Mouse (Mus musculus): ENCODE measurements around the gene Tekt5. TPM values are rescaled to one million over a fixed set of nuclear protein-coding genes. Genes with fewer than 3 reads are reported as not detected.

The Tekt5 gene
- polyA plus RNA-seq, 1 experiment from 2014 or later: 0.23 TPM

DNA sequence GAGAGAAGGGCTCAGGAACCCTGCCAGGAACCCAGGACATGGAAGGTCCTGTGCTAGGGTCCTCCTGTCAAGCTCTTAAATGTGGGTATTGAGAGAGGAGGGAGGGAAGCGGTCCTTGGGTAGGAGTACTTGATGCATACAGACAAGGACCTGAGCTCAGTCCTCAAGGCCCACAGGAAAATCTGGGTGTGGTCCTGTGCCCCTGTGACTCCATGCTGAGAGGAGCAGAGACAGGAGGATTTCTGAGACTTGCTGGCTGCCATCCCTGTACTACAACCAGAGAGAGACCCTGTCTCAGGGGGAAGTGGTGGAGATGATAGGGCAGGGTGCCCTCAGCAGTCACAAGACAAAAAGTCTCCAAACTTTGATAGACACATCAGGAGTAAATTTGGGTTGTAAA lies 25.3 kb downstream of the Tekt5 start:
- no peaks in the 10 kb centered on the region for H3K9me3 ChIP-seq
- H3K36me3 ChIP-seq: no peaks in the 10 kb centered on the region
- peak overlapping the region; percentile 47; the same call in 1 of the 2 replicates for H3K27ac ChIP-seq
- DNase-seq (ENCODE audit: low spot score): no peak
- 89% methylated on average over 1 of the region's 1 CpGs for WGBS
- H3K4me1 ChIP-seq: peaks cover 30% of the 10 kb centered on the region
- no peak overlapping the region for H3K4me3 ChIP-seq
- H3K27me3 ChIP-seq (ENCODE audit: insufficient read depth, poor library complexity, severe bottlenecking): no peaks in the 10 kb centered on the region

DNA sequence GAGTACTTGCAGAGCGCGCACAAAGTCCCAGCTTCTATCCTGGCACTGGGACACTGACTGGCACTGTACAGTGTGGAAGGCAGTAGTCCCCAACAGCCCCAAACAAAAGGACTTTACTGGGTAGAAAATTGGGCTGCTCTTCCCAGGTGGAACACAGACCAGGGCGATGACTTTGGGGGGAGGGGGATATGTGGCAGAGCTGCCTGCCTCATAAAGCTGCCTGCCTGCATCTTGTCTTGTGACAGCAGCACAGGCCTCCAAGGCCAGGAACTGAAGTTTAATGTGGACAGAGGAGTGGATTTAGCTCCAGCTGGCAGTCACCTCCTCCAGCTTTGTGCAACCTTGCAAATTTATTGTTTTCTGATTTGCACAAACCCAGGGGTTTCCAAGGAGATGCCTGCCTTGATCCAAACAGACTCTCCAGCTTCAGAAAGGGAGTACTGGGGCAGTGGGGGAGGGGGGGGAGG lies 25.8 kb downstream of the Tekt5 start:
- peak overlapping the region; percentile 47 for H3K27ac ChIP-seq

DNA sequence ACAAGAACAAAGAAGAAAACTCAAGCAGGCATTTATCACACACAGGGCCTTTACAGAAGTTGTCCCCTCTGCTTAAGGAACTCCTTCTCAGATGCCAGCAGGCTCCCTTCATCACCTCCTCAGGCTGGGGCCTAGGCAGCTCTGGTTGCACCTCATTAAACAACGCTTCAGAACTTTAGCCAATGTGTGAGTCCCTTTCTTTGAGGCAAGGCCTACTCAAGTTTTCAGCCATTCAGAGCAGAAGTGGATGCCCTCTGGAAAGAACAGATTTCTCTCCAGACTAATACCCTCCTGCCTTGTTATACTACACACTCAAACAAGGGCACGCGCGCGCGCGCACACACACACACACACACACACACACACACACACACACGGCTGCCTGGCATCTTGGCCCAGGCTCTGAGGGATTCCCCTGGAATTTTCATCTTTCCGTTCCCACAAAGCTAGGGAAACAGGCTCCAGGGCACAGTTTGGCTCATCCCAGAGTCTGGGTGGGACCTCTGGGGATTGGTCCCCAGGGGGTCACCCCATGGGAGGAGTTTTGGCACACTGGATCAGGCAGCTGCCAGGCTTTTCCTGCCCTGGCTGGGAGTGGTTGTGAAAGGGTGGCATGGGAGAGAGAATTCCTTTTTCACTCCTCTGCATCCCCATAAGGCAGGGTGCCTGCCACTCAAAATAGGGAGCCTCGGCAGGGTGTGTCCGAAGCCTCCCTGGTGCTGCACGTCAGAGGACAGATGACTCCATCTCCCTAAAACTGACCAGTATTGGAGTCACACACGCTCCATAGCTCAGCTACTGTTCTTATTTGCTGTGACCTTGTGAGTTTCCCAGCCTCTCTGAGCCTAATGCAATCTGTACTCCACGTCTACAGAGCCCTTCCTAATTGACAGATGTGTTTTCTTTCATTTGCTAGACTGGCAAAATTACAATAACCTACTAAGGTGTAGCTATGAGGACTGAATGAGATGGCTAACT lies 28.8 kb downstream of the Tekt5 start:
- no peak overlapping the region for H3K4me3 ChIP-seq
- no peaks in the 10 kb centered on the region for H3K9me3 ChIP-seq
- H3K27me3 ChIP-seq (ENCODE audit: insufficient read depth, poor library complexity, severe bottlenecking): no peaks in the 10 kb centered on the region
- peak overlapping the region; percentile 42; the same call in 1 of the 2 replicates for H3K27ac ChIP-seq
- DNase-seq (ENCODE audit: low spot score): no peak
- no peaks in the 10 kb centered on the region for H3K36me3 ChIP-seq
- 79% methylated on average over 14 of the region's 14 CpGs for WGBS
- peaks cover 24% of the 10 kb centered on the region for H3K4me1 ChIP-seq

More for the DNA sequence above, 25.8 kb downstream of the Tekt5 start:
- Histone ChIP-seq H3K27me3 (ENCODE audit: insufficient read depth, poor library complexity, severe bottlenecking) (no peaks in the 10 kb centered on the region), H3K4me1 (peaks cover 27% of the 10 kb centered on the region), H3K36me3 (no peaks in the 10 kb centered on the region), H3K4me3 (no peak overlapping the region), H3K9me3 (no peaks in the 10 kb centered on the region)
- 64% methylated on average over 3 of the region's 3 CpGs for WGBS
- DNase-seq (ENCODE audit: low spot score): no peak

DNA sequence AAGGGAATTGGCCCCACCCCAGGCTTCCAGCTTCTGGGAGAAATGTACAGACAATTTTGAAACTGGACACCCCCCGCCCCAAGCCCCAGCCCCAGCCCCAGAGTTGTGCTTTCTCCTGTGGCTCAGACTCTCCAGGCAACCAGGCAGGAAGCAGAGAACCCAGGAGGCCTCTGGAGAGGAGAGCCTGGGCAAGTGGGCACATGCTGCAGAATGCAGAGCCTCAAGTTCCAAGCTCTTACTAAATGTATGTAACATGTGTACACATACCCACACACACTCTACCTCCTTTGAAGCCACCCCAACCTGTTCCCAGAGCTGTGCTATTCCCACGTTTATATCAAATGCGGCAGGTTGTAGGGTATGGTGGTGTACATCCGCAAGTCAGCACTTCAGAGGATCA lies 29.5 kb downstream of the Tekt5 start:
- WGBS: 80% methylated on average over 4 of the region's 4 CpGs
- Histone ChIP-seq H3K27ac (no peak overlapping the region), H3K4me1 (peaks cover 24% of the 10 kb centered on the region), H3K4me3 (no peak overlapping the region), H3K27me3 (ENCODE audit: insufficient read depth, poor library complexity, severe bottlenecking) (no peaks in the 10 kb centered on the region), H3K36me3 (no peaks in the 10 kb centered on the region), H3K9me3 (no peaks in the 10 kb centered on the region)
- DNase-seq (ENCODE audit: low spot score): no peak

DNA sequence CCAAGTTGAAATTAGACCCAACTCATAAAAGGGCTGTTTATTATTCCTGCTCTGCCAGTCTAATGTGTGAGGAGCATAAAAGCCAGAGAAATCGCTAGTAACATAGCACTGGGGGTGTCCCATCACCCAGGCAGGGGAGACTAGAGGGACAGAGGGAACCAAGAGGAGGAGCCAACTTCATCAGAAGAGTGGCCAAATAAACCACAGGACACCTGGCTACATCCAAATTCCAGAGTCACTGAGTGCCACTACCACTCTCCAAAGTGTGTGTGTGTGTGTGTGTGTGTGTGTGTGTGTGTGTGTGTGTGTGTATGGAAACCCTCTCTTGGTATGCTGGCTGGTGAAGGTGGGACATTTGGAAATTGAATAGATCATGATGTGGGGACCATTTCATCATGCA lies 32.2 kb downstream of the Tekt5 start:
- 67% methylated on average over 1 of the region's 1 CpGs for WGBS
- H3K4me3 ChIP-seq: no peak overlapping the region
- H3K27ac ChIP-seq: no peak overlapping the region
- no peaks in the 10 kb centered on the region for H3K9me3 ChIP-seq
- DNase-seq (ENCODE audit: low spot score): no peak
- H3K4me1 ChIP-seq: peaks cover 15% of the 10 kb centered on the region
- peaks cover 12% of the 10 kb centered on the region; the same call in 1 of the 2 replicates for H3K27me3 ChIP-seq (ENCODE audit: insufficient read depth, poor library complexity, severe bottlenecking)
- H3K36me3 ChIP-seq: no peaks in the 10 kb centered on the region

DNA sequence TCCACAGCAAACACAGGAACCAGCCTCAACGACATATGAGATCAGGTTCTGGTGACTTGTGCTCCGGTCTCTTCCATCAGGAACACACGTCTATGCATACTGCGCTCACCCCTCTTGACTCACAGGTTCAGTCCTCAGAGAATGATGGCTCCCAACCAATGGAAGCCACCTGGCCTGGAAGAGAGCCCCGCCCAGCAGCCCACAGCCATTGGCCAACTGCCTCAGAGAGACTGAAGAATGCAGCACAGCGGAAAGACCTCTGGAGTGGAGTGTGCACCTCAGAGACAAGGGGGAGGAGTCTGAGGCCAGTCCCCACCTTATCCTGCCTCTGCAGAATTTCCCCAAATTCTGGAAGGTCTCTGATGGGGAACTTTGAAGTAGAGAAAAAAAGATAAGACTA lies 36.0 kb downstream of the Tekt5 start:
- 77% methylated on average over 6 of the region's 6 CpGs for WGBS

DNA sequence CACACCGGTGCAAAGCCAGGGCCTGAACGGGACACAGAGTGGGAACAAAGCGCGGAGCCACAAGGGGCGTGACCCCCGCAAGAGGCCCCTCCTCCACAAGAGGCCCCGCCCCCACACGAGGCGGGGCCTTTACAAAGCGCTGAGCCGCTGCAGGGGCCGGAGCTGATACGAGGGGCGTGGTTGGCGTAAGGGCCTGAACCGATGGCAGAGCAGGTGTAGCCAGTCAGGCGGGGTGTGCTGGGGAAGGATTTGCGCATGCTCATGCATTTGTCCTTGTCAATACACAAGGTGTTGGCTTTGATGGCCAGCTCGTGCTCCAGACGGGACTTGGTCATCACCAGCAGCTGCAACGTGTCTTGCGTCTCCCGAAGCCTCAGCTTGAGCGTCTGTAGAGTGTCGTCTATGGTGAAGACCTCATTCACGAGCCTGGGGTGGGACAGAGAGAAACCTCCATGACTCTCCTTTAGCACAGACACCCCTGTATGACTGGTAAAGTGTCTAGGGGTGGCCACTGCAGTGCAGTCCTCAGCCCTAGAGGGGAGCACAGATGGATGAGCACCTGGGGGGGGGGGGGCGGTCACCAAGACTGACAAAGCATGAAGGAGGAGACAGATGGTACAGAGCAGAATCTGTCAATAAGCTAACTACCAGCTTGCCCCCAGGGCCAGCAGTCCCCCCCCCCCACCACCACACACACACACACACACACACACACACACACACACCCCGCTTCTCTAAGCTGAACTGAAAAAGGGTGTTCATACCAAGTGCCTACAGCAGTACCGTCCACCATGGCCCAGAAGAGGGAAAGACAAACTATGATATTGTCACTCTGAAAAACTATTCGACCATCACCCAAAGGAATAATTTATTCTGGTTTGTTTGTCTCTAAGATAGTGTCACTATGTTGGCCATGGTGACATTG lies 37.0 kb downstream of the Tekt5 start:
- Histone ChIP-seq H3K27ac (peak overlapping the region; percentile 56), H3K4me1 (peaks cover 11% of the 10 kb centered on the region), H3K27me3 (ENCODE audit: insufficient read depth, poor library complexity, severe bottlenecking) (peaks cover 12% of the 10 kb centered on the region; the same call in 1 of the 2 replicates), H3K36me3 (no peaks in the 10 kb centered on the region), H3K9me3 (no peaks in the 10 kb centered on the region), H3K4me3 (peak overlapping the region; percentile 48)
- DNase-seq (ENCODE audit: low spot score): peak; percentile 96
- 17% methylated on average over 30 of the region's 30 CpGs for WGBS

More for the DNA sequence above, 36.0 kb downstream of the Tekt5 start:
- H3K27ac ChIP-seq: no peak overlapping the region
- H3K4me3 ChIP-seq: no peak overlapping the region
- no peak for DNase-seq (ENCODE audit: low spot score)
- peaks cover 12% of the 10 kb centered on the region; the same call in 1 of the 2 replicates for H3K27me3 ChIP-seq (ENCODE audit: insufficient read depth, poor library complexity, severe bottlenecking)
- no peaks in the 10 kb centered on the region for H3K36me3 ChIP-seq
- H3K4me1 ChIP-seq: peaks cover 11% of the 10 kb centered on the region
- H3K9me3 ChIP-seq: no peaks in the 10 kb centered on the region

DNA sequence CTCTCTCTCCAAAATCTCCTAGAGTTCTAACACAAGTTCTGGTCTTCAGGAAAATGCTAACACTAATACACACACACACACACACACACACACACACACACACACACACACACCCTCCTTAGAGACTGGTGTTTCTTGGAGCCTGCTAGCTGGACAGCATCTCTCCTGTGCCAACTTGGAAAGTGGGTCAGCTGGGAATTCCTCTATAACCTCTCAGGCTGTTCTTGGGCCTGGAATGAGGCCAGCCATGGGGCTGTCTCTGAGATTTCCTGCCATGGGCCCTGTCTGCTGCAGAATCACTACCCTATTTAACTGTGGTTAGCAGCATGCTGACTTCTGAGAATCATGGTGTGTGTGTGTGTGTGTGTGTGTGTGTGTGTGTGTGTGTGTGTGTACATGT lies 40.3 kb downstream of the Tekt5 start:
- Histone ChIP-seq H3K36me3 (no peaks in the 10 kb centered on the region), H3K27me3 (ENCODE audit: insufficient read depth, poor library complexity, severe bottlenecking) (0 out of 2 replicates have a peak, but pooled peaks cover 6% of the 10 kb centered on the region), H3K4me1 (peaks cover 23% of the 10 kb centered on the region), H3K9me3 (no peaks in the 10 kb centered on the region), H3K4me3 (no peak overlapping the region), H3K27ac (no peak overlapping the region)
- DNase-seq (ENCODE audit: low spot score): no peak

DNA sequence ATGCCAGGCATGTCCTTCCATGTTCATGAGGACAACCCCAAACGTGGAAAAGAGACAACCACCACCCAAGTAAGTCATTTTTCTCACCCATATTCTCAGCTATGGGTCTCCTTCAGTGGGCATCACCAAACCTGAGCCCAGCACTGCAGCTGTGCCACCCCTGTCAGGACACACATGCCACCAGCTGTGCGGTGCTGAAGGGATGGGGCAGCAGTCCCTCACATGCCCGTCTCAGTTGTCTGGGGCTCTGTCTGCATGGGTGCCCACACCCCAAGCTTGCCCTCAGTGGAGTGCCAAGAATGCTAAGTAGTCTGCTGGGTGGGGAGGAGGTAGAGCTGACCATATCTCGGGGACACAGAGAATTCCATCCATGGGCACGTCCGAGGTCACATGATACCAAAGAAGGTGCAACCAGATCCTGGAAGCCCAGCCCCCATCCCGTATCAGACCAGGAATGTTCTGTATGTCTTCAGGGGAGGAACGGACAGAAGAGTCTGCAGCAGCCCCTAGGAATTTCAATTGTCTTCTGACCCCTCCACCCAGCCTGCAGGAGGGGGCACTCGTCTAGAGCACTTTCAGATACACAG lies 44.1 kb downstream of the Tekt5 start:
- Histone ChIP-seq H3K9me3 (no peaks in the 10 kb centered on the region), H3K4me3 (0 out of 2 replicates have a peak overlapping the region, but pooled peaks have one; percentile 15), H3K36me3 (no peaks in the 10 kb centered on the region), H3K4me1 (peaks cover 25% of the 10 kb centered on the region), H3K27ac (peak overlapping the region; percentile 73), H3K27me3 (ENCODE audit: insufficient read depth, poor library complexity, severe bottlenecking) (no peaks in the 10 kb centered on the region)
- 38% methylated on average over 9 of the region's 9 CpGs for WGBS
- no peak for DNase-seq (ENCODE audit: low spot score)

DNA sequence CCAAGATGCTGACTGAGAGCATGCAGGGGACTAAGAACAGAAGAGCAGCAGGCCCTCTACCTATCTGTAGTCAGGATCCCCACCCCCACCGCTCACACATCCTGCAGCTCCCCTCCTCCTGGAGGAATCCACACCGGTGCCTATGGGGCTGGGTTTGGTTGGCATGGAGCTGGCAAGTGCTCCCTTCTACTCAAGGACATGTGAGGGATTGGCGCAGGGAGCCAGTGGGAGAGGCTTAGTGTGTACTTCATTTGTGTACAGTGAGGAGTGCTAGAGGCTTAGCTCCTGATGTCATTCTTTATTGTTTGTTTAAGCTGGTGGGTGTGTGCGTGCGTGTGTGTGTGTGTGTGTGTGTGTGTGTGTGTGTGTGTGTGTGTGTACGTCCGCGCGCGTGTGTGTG lies 45.4 kb downstream of the Tekt5 start:
- WGBS: 68% methylated on average over 10 of the region's 10 CpGs
- peak overlapping the region; percentile 42; the same call in 1 of the 2 replicates for H3K27ac ChIP-seq

DNA sequence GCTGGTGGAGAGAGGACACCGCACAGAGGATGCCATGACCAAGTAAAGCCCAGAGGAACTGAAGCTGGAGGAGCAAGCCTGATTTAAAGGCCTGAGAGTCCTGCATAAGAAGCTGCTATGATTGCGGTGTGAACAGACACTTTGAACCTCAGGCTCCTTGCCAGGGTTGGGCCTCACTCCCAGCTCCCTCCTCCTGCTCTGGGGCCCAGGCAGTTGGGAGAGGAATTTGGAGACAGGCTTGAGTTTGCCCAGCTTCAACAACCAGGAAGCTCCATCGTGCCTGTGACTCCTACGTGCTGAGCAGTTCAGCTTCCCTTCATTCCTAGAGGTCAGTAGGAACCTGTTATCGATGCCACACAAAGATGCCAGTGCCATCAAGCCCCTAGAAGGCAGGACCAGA lies 45.9 kb downstream of the Tekt5 start:
- Histone ChIP-seq H3K36me3 (no peaks in the 10 kb centered on the region), H3K4me1 (peaks cover 25% of the 10 kb centered on the region), H3K9me3 (no peaks in the 10 kb centered on the region), H3K4me3 (no peak overlapping the region), H3K27me3 (ENCODE audit: insufficient read depth, poor library complexity, severe bottlenecking) (no peaks in the 10 kb centered on the region), H3K27ac (peak overlapping the region; percentile 42; the same call in 1 of the 2 replicates)
- no peak for DNase-seq (ENCODE audit: low spot score)
- 58% methylated on average over 5 of the region's 5 CpGs for WGBS

More for the DNA sequence above, 45.4 kb downstream of the Tekt5 start:
- Histone ChIP-seq H3K36me3 (no peaks in the 10 kb centered on the region), H3K9me3 (no peaks in the 10 kb centered on the region), H3K4me1 (peaks cover 25% of the 10 kb centered on the region), H3K4me3 (no peak overlapping the region), H3K27me3 (ENCODE audit: insufficient read depth, poor library complexity, severe bottlenecking) (no peaks in the 10 kb centered on the region)
- DNase-seq (ENCODE audit: low spot score): no peak

DNA sequence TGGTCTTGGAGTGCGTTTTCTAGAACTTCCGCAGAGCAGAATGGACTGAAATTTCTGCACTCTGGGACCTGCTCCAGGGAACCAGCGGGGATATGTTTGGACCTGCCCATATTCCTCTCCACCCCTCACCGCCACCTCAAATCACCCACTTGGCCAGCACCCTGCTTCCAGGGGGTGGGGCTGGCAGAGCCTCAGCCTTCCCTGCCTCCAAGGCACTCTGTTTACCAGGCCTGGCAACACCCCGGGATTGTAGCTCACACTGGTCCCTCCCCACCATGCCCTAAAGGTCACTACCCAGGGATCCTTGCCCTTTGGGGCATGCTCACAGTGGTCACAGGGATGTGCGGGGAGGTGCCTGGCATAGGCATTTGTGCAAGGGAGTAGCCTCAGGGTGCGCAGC lies 47.7 kb downstream of the Tekt5 start:
- Histone ChIP-seq H3K27me3 (ENCODE audit: insufficient read depth, poor library complexity, severe bottlenecking) (no peaks in the 10 kb centered on the region), H3K27ac (no peak overlapping the region), H3K4me3 (no peak overlapping the region), H3K9me3 (no peaks in the 10 kb centered on the region), H3K4me1 (peaks cover 25% of the 10 kb centered on the region), H3K36me3 (no peaks in the 10 kb centered on the region)
- DNase-seq (ENCODE audit: low spot score): no peak
- 82% methylated on average over 7 of the region's 7 CpGs for WGBS
